Mouse (Mus musculus) embryonic fibroblast, embryonic 13.5 days (primary cell): ENCODE data around the gene Mx1. TPM values are rescaled to one million over a fixed set of nuclear protein-coding genes. Genes with fewer than 3 reads are reported as not detected.

Source experiments
- H3K27ac ChIP-seq: 2 replicates; pipeline ENCODE4 v1.5.1; 2012; ENCODE audit warnings: low read length, control low read depth, inconsistent platforms; ENCODE audit not compliant: insufficient read depth
- H3K4me1 ChIP-seq: 2 replicates; pipeline ENCODE4 v1.6.1; 2011; ENCODE audit warnings: low read length; ENCODE audit not compliant: control insufficient read depth, insufficient read depth
- H3K4me3 ChIP-seq: 2 replicates; pipeline ENCODE4 v1.5.1; 2011; ENCODE audit warnings: mild to moderate bottlenecking, control low read depth, low read length; ENCODE audit not compliant: insufficient read depth
- CTCF ChIP-seq: IDR thresholded peaks from 2 replicates; pipeline ENCODE4 v1.5.1; 2011; ENCODE audit warnings: mild to moderate bottlenecking, control low read depth, low read length, moderate library complexity, borderline replicate concordance; ENCODE audit not compliant: insufficient read depth
- POLR2A ChIP-seq: IDR thresholded peaks from 2 replicates; pipeline ENCODE4 v1.6.1; 2011; ENCODE audit warnings: low read depth, mild to moderate bottlenecking, control low read depth, low read length, moderate library complexity
- polyA plus RNA-seq: library from polyadenylated mRNA; stranded (reverse); fragments of >200 nt; gene quantifications from 2 replicates; pipeline ENCODE4 v1.2.4, GENCODE M21; 2011; ENCODE audit warnings: low read depth; ENCODE audit not compliant: missing spikeins, insufficient read length

Gene Mx1
- polyA plus RNA-seq, 1 experiment: 2.5 TPM

GRCm38 (mm10) chr16:97421671-97422070 is 41.0 kb downstream of the Mx1 start:
- Histone ChIP-seq H3K4me3 (no peak overlapping the region), H3K27ac (no peak overlapping the region), H3K4me1 (no peaks in the 10 kb centered on the region)
- TF ChIP-seq CTCF (no peak), POLR2A (no peak)

- Histone ChIP-seq H3K4me1 (no peaks in the 10 kb centered on the region), H3K4me3 (no peak overlapping the region), H3K27ac (no peak overlapping the region)
- TF ChIP-seq CTCF: no peak
Observed at GRCm38 (mm10) chr16:97418749-97419453, 43.8 kb downstream of the Mx1 start.

GRCm38 (mm10) chr16:97417896-97418542 is 44.7 kb downstream of the Mx1 start:
- TF ChIP-seq CTCF (peak; percentile 46; the same call in 1 of the 2 replicates), POLR2A (no peak)
- H3K4me3 ChIP-seq: no peak overlapping the region
- H3K4me1 ChIP-seq: no peaks in the 10 kb centered on the region
- no peak overlapping the region for H3K27ac ChIP-seq

- no peak overlapping the region for H3K27ac ChIP-seq
- no peak overlapping the region for H3K4me3 ChIP-seq
- H3K4me1 ChIP-seq: no peaks in the 10 kb centered on the region
- TF ChIP-seq CTCF (no peak), POLR2A (no peak)
Observed at GRCm38 (mm10) chr16:97405476-97406012, 57.2 kb downstream of the Mx1 start.

DNA sequence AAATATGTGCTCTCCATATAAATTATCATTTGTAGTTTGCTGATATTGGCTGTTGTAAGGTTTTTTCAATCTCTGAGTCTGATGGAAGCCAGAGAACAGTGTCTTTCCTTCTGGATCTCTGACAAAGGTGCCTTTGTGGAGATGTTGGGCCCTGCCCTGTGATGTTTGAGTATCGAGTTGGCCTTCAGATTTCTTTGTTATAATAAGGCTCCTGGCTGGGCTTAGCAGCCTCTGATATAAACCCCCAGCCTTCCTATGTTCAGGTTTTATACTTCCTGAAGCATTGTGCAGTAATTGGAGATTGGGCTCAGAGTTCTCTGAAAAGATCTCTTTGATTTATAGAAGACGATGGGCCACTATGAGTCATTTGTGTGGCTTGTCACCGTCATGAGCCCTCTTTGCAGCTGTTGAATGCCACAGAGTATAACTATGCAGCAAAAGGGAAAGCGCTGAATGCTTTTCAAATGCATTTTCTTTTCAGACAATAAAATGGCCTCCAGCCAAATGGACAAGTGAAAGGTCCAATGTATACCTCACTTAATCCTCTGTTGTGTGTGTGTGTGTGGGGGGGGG is 60.4 kb downstream of the Mx1 start:
- no peak overlapping the region for H3K27ac ChIP-seq
- TF ChIP-seq CTCF (no peak), POLR2A (no peak)
- no peaks in the 10 kb centered on the region for H3K4me1 ChIP-seq
- H3K4me3 ChIP-seq: no peak overlapping the region

- Histone ChIP-seq H3K27ac (no peak overlapping the region), H3K4me1 (no peaks in the 10 kb centered on the region), H3K4me3 (no peak overlapping the region)
- no peak for TF ChIP-seq CTCF
- TF ChIP-seq POLR2A: no peak
Observed at GRCm38 (mm10) chr16:97401741-97402140, 61.0 kb downstream of the Mx1 start.

GRCm38 (mm10) chr16:97399991-97400390 is 62.7 kb downstream of the Mx1 start:
- Histone ChIP-seq H3K4me3 (no peak overlapping the region), H3K4me1 (no peaks in the 10 kb centered on the region), H3K27ac (no peak overlapping the region)
- TF ChIP-seq CTCF (no peak), POLR2A (no peak)

GRCm38 (mm10) chr16:97397945-97398531 is 64.7 kb downstream of the Mx1 start:
- Histone ChIP-seq H3K4me3 (no peak overlapping the region), H3K27ac (no peak overlapping the region), H3K4me1 (no peaks in the 10 kb centered on the region)
- TF ChIP-seq CTCF: no peak
- TF ChIP-seq POLR2A: no peak

Other genes with a start within 250 kb of the Mx1 start
- gene Bace2, start 106.2 kb downstream of the Mx1 start, polyA plus RNA-seq: 4.2 and 5.1 TPM in 2 replicates
- not detected in 2 replicates for gene Fam3b, start 51.9 kb upstream of the Mx1 start, polyA plus RNA-seq
- not detected in 2 replicates for gene Tmprss2, start 148.3 kb upstream of the Mx1 start, polyA plus RNA-seq